Mouse (Mus musculus): Measurements from ENCODE around the gene Cbx5.
"Not testable (repeated sequence)": the region's sequence is repeated elsewhere in the genome, so short reads cannot be mapped to it uniquely, and the experiment has no call there.

Cbx5 gene

GRCm38 (mm10) chr15:103239685-103240159, at the start of gene Cbx5:
Cbx5 (minus strand) TSS chr15:103239816.
- DNase-seq, result peak; percentile 98 to 99

- peak; percentile 57 to 77 for DNase-seq
These were observed 46.3 kb upstream of the Cbx5 start for GRCm38 (mm10) chr15:103285778-103286417.

GRCm38 (mm10) chr15:103284647-103285046, 45.0 kb upstream of the Cbx5 start:
- DNase-seq, result peak in 1 of 2 experiments; percentile 36

- DNase-seq, result peak in 1 of 2 experiments; percentile 74
These were observed 44.5 kb upstream of the Cbx5 start for GRCm38 (mm10) chr15:103284066-103284465.

GRCm38 (mm10) chr15:103281465-103282205, 42.0 kb upstream of the Cbx5 start:
- no peak for DNase-seq

GRCm38 (mm10) chr15:103280817-103281464, 41.3 kb upstream of the Cbx5 start:
- peak in 1 of 2 experiments; percentile 58 for DNase-seq

- DNase-seq, result peak in 1 of 2 experiments; percentile 48
These were observed 40.1 kb upstream of the Cbx5 start for GRCm38 (mm10) chr15:103279750-103280149.

GRCm38 (mm10) chr15:103277949-103278348, 38.3 kb upstream of the Cbx5 start:
- DNase-seq, result no peak

- not testable (repeated sequence) for DNase-seq
These were observed 36.3 kb upstream of the Cbx5 start for GRCm38 (mm10) chr15:103275943-103276342.

- peak; percentile 95 to 98 for DNase-seq
These were observed 33.0 kb upstream of the Cbx5 start, which contains the start of gene Copz1 for GRCm38 (mm10) chr15:103272419-103273279. Copz1 (plus strand) TSS chr15:103272714.

- DNase-seq, result no peak
These were observed 29.3 kb upstream of the Cbx5 start for GRCm38 (mm10) chr15:103268903-103269302.

GRCm38 (mm10) chr15:103264794-103265193, 25.2 kb upstream of the Cbx5 start:
- DNase-seq, result no peak

GRCm38 (mm10) chr15:103259989-103260388, 20.4 kb upstream of the Cbx5 start:
- DNase-seq, result peak; percentile 33 to 43

- DNase-seq, result no peak
These were observed 19.5 kb upstream of the Cbx5 start for GRCm38 (mm10) chr15:103259162-103259561.

GRCm38 (mm10) chr15:103257790-103258728, 18.4 kb upstream of the Cbx5 start, which contains the start of gene Nfe2:
Nfe2 (minus strand) TSS chr15:103258403.
- peak; percentile 90 to 94 for DNase-seq

GRCm38 (mm10) chr15:103256210-103256986, 16.8 kb upstream of the Cbx5 start:
- DNase-seq, result no peak

- DNase-seq, result peak; percentile 70 to 72
These were observed 15.6 kb upstream of the Cbx5 start for GRCm38 (mm10) chr15:103255169-103255568.

GRCm38 (mm10) chr15:103253352-103253751, 13.7 kb upstream of the Cbx5 start:
- DNase-seq, result no peak

- DNase-seq, result peak; percentile 58 to 64
These were observed 13.0 kb upstream of the Cbx5 start for GRCm38 (mm10) chr15:103252660-103253059.

- DNase-seq, result no peak
These were observed 12.0 kb upstream of the Cbx5 start for GRCm38 (mm10) chr15:103251595-103251994.
